8 mouse cellular contexts compared by ENCODE assay signal in the genomic region with DNA sequence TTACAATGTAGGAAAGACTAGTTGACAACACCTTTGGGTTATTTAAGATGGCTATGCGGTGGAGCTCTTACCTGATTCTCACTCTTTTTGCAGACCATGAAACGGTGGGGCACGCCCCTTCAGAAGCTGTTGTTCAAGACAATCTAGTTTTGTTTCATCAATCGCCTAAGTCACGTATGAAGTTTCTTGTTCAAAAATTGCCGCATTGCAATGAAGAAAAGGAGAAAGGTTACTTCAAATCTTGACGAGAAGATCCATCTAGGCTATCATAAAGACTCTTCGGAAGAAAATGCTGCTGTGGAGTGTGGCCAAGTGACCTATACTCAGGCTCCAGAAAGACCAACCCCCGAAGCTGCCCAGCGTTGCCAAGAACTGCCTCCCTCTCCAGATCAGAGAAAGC. TPM values are rescaled to one million over a fixed set of nuclear protein-coding genes. Genes with fewer than 3 reads are reported as not detected.
DNase-seq lines count a peak whose midpoint lies in the region; ATAC-seq and TF ChIP-seq lines count a peak whose summit lies in the region.

No protein-coding gene starts in this region.

- peak overlapping the region; percentile 67 for H3ac ChIP-seq in myocyte (ENCODE audit: control insufficient read depth, insufficient read length)

- no peaks in the 10 kb centered on the region for H3K36me3 ChIP-seq in hindbrain, embryonic 12.5 days
- H3K36me3 ChIP-seq in limb, embryonic 15.5 days: no peaks in the 10 kb centered on the region
- peaks cover 5% of the 10 kb centered on the region for H3K36me3 ChIP-seq in myocyte (ENCODE audit: control insufficient read depth, insufficient read depth)

- peak overlapping the region; percentile 93 for H3K9ac ChIP-seq in hindbrain, embryonic 12.5 days
- peak overlapping the region; percentile 88 for H3K9ac ChIP-seq in limb, embryonic 15.5 days

- H3K4me3 ChIP-seq in hindbrain, embryonic 12.5 days: peak overlapping the region; percentile 87
- H3K4me3 ChIP-seq in limb, embryonic 15.5 days: peak overlapping the region; percentile 88
- H3K4me3 ChIP-seq in myocyte: peak overlapping the region; percentile 80

- H3K27me3 ChIP-seq in hindbrain, embryonic 12.5 days: no peaks in the 10 kb centered on the region; the same call in 1 of the 2 replicates
- no peaks in the 10 kb centered on the region for H3K27me3 ChIP-seq in limb, embryonic 15.5 days
- no peaks in the 10 kb centered on the region for H3K27me3 ChIP-seq in myocyte (ENCODE audit: control insufficient read depth, insufficient read depth, insufficient read length)

- H3K27ac ChIP-seq in hindbrain, embryonic 12.5 days: peak overlapping the region; percentile 93; the same call in 1 of the 2 replicates
- peak overlapping the region; percentile 92 for H3K27ac ChIP-seq in limb, embryonic 15.5 days

- peak; percentile 25 for DNase-seq in adrenal gland, postnatal 10 days
- DNase-seq in adrenal gland, postnatal 4 days (ENCODE audit: low spot score in 2 of 2): no peak
- DNase-seq in CD4-positive helper T cell, adult 2 months (ENCODE audit: low read depth, low spot score): peak; percentile 54
- DNase-seq in embryo, embryonic 11 days: peak; percentile 19
- DNase-seq in gastrocnemius, postnatal 14 days: no peak

- H3K79me2 ChIP-seq in myocyte (ENCODE audit: control insufficient read depth, insufficient read depth): peaks cover 47% of the 10 kb centered on the region

- intact Hi-C loops in gastrocnemius, postnatal 14 days (cut with DNase I; ENCODE audit: low total_unique reads): loop anchor here (10.0 kb wide), 1 partner anchor 588 kb away; no protein-coding TSS in a partner anchor

- H3K4me1 ChIP-seq in hindbrain, embryonic 12.5 days: peaks cover 35% of the 10 kb centered on the region
- H3K4me1 ChIP-seq in limb, embryonic 15.5 days: peaks cover 24% of the 10 kb centered on the region

- TF ChIP-seq POLR2A in myocyte (IDR thresholded peaks at IDR 0.05; ENCODE audit: insufficient read length, low read depth): no peak

- H3K4me2 ChIP-seq in hindbrain, embryonic 12.5 days (replicated peaks): peak overlapping the region; percentile 75
- H3K4me2 ChIP-seq in limb, embryonic 15.5 days: peak overlapping the region; percentile 56
- H3K4me2 ChIP-seq in myocyte (ENCODE audit: low read depth): peak overlapping the region; percentile 98

- WGBS in hindbrain, embryonic 12.5 days: 25% methylated on average over 10 of the region's 10 CpGs
- WGBS in limb, embryonic 15.5 days: 16% methylated on average over 10 of the region's 10 CpGs

- ATAC-seq in hindbrain, embryonic 12.5 days (ENCODE audit: low FRiP score): no peak
- ATAC-seq in limb, embryonic 15.5 days (ENCODE audit: insufficient number of reproducible peaks, low FRiP score, low TSS enrichment, low read depth): no peak

- H3K9me3 ChIP-seq in hindbrain, embryonic 12.5 days (replicated peaks): no peaks in the 10 kb centered on the region
- H3K9me3 ChIP-seq in limb, embryonic 15.5 days: no peaks in the 10 kb centered on the region

TF ChIP-seq in myocyte, 11 proteins besides CTCF, POLR2A, EP300 and RAD21:
- TF ChIP-seq REST (IDR thresholded peaks at IDR 0.05; ENCODE audit: insufficient read depth, insufficient read length) (no peak), CEBPB (IDR thresholded peaks at IDR 0.05; ENCODE audit: insufficient read depth, poor library complexity, severe bottlenecking) (no peak), TCF3 (IDR thresholded peaks at IDR 0.05; ENCODE audit: insufficient read length, low read depth) (no peak), MAX (IDR thresholded peaks at IDR 0.05; ENCODE audit: low read depth) (no peak), MYOD1 (IDR thresholded peaks at IDR 0.05; ENCODE audit: control insufficient read depth in 1 of 3, insufficient read length in 2 of 3, low read depth in 2 of 3) (no peak), TCF12 (IDR thresholded peaks at IDR 0.05; ENCODE audit: insufficient read depth, poor library complexity, severe bottlenecking) (no peak)

RNA-seq across cellular contexts. Expression of a gene that starts 0.9 kb away (rescaled TPM):
- total RNA-seq in adrenal gland, postnatal 10 days (2021): 10 to 100 TPM; 31.5 to 32.3 TPM
- 10 to 100 TPM; 31.0 to 38.6 TPM for total RNA-seq in adrenal gland, postnatal 4 days (2021)
- polyA plus RNA-seq in hindbrain, embryonic 12.5 days (2016; fragmentation: Nextera tagmentation; extraction: Ambion mirVana): 19.2 and 20.8 TPM in 2 replicates
- 9.3 and 9.5 TPM in 2 replicates for polyA plus RNA-seq in limb, embryonic 15.5 days (2015; fragmentation: Nextera tagmentation; extraction: Ambion mirVana)
- polyA plus RNA-seq in myocyte (2012; fragmentation: generic; extraction: Trizol): 2.0 TPM
- total RNA-seq in gastrocnemius, postnatal 14 days (2021): 10 to 100 TPM; 12.8 to 13.6 TPM

RNA-seq across cellular contexts. Expression of a gene that starts 31.6 kb away (rescaled TPM):
- total RNA-seq in adrenal gland, postnatal 10 days (2021): 10 to 100 TPM in 1 of 2 experiments, 1 to 10 TPM in 1; 7.7 to 10.8 TPM
- 10 to 100 TPM; 14.1 to 15.1 TPM for total RNA-seq in adrenal gland, postnatal 4 days (2021)
- polyA plus RNA-seq in hindbrain, embryonic 12.5 days (2016; fragmentation: Nextera tagmentation; extraction: Ambion mirVana): 18.5 and 19.1 TPM in 2 replicates
- polyA plus RNA-seq in limb, embryonic 15.5 days (2015; fragmentation: Nextera tagmentation; extraction: Ambion mirVana): 10.6 and 12.8 TPM in 2 replicates
- 2.4 TPM for polyA plus RNA-seq in myocyte (2012; fragmentation: generic; extraction: Trizol)
- 1 to 10 TPM; 2.5 to 2.7 TPM for total RNA-seq in gastrocnemius, postnatal 14 days (2021)

RNA-seq across cellular contexts. Expression of a gene that starts 46.0 kb away (rescaled TPM):
- under 1 TPM in 1 of 2 experiments, not detected in 1; 0.18 TPM for total RNA-seq in adrenal gland, postnatal 10 days (2021)
- under 1 TPM; 0.14 to 0.20 TPM for total RNA-seq in adrenal gland, postnatal 4 days (2021)
- 2.1 and 3.0 TPM in 2 replicates for polyA plus RNA-seq in hindbrain, embryonic 12.5 days (2016; fragmentation: Nextera tagmentation; extraction: Ambion mirVana)
- polyA plus RNA-seq in limb, embryonic 15.5 days (2015; fragmentation: Nextera tagmentation; extraction: Ambion mirVana): not detected in 2 replicates
- polyA plus RNA-seq in myocyte (2012; fragmentation: generic; extraction: Trizol): 0.08 TPM
- not detected for total RNA-seq in gastrocnemius, postnatal 14 days (2021)

Comparison
In these comparisons a context has a peak if more than half of its experiments do, and no peak if none do; other contexts are left out.
1. DNase-seq: peak in adrenal gland, postnatal 10 days (single experiment), CD4-positive helper T cell, adult 2 months (single experiment) and embryo, embryonic 11 days (single experiment); none in adrenal gland, postnatal 4 days (0 of 2) and gastrocnemius, postnatal 14 days (single experiment).
2. Peak in every context shown above with its lines, with median percentiles within 50 percentile points of each other: H3K4me2 ChIP-seq and H3K4me3 ChIP-seq.